Mouse (Mus musculus) hindbrain, postnatal 0 days (tissue): ENCODE results near the gene Cobll1. TPM values are rescaled to one million over a fixed set of nuclear protein-coding genes. Genes with fewer than 3 reads are reported as not detected.

Experiments used
- ATAC-seq: fragments of 200-750 bp; cut with Nextera tagmentation; 2 replicates; pipeline ENCODE4 v1.8.0; 2017; ENCODE audit warnings: mild to moderate bottlenecking, moderate TSS enrichment, moderate library complexity
- DNase-seq: peaks from one replicate; pipeline ENCODE4 v3.0.0-alpha.2; 2015; ENCODE audit warnings: low spot score
- H3K27ac ChIP-seq: fragments of 300-500 bp; sonication (generic); 2 replicates; pipeline ENCODE4 v1.5.1; 2014; ENCODE audit warnings: mild to moderate bottlenecking
- H3K27me3 ChIP-seq: fragments of 300-500 bp; sonication (generic); 2 replicates; pipeline ENCODE4 v1.6.1; 2014; ENCODE audit warnings: low read length, mixed read lengths; ENCODE audit not compliant: insufficient read depth
- H3K36me3 ChIP-seq: fragments of 300-500 bp; sonication (generic); 2 replicates; pipeline ENCODE4 v1.6.1; 2014; ENCODE audit warnings: low read length, mixed read lengths; ENCODE audit not compliant: insufficient read depth
- H3K4me1 ChIP-seq: fragments of 300-500 bp; sonication (generic); 2 replicates; pipeline ENCODE4 v1.6.1; 2014; ENCODE audit warnings: antibody characterized with exemption, low read length, mixed read lengths; ENCODE audit not compliant: insufficient read depth
- H3K4me2 ChIP-seq: fragments of 300-500 bp; sonication (generic); 2 replicates; pipeline ENCODE4 v1.6.1; 2014; ENCODE audit warnings: low read depth, mild to moderate bottlenecking, low read length, moderate library complexity, mixed read lengths
- H3K4me3 ChIP-seq: fragments of 300-500 bp; sonication (generic); 2 replicates; pipeline ENCODE4 v1.5.1; 2014; ENCODE audit warnings: low read length
- H3K9ac ChIP-seq: fragments of 300-500 bp; sonication (generic); replicated peaks from 2 replicates; pipeline ENCODE4 v1.6.1; 2014; ENCODE audit warnings: mild to moderate bottlenecking, low read length, moderate library complexity, mixed read lengths
- H3K9me3 ChIP-seq: fragments of 300-500 bp; sonication (generic); 2 replicates; pipeline ENCODE4 v1.6.1; 2016; ENCODE audit warnings: low read length, mixed read lengths
- CTCF ChIP-seq: IDR thresholded peaks from 2 replicates; pipeline ENCODE4 v1.5.1; 2016; ENCODE audit warnings: antibody characterized with exemption, control low read depth, low read depth
- WGBS: fragments of 180-500 bp; shearing (Covaris S2); extraction: QIAGEN DNeasy Blood & Tissue Kit; methylation state at CpG from one replicate; pipeline ENCODE4 v1.1.7; 2014; 5-methylcytosine and 5-hydroxymethylcytosine counted together
- polyA plus RNA-seq: library from polyadenylated mRNA; unstranded; fragments of >200 nt; fragmentation: Nextera tagmentation; extraction: Ambion mirVana; gene quantifications from 2 replicates; pipeline ENCODE4 v1.2.1, GENCODE M21; 2015
- total RNA-seq: library from RNA; depleted of rRNA; stranded (reverse); fragments of >200 nt; gene quantifications from 2 replicates; pipeline ENCODE4 v1.2.3, GENCODE M21; 2014

The Cobll1 gene
- total and polyA plus RNA-seq, 2 experiments from 2014 or later, result 2.4 to 3.5 TPM

DNA sequence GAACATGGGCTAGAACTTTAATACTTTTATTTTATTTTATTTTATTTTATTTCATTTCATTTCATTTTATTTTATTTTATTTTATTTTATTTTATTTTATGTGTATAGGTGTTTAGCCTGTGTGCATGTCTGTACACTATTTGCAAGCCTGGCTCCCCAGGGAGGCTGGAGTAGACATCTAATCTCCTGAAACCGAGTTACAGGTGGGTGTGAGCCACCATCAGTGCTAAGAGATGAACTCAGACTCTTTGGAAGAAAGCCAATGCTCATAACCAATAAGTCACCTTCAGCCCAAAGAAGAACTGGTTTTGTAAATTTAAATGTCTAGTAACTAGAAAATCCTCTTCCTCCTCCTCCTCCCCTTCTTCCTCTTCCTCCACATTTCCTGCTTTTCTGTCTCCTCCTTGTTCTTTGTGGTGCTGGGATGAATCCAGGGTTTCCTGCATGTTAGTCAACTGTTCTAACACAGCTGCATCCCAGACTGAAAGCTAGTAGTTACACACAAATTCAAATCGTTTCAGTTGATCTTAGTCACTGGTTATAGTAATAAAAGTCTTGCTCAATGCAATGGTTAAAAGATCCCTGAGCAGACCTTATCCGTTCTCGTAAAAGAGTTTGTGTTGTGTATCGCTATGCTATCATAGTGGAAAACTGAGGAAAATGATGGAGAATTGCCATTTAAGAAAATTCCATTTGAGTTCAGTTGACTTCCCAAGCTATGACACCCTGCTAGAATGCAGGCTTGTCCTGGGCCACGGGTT is 17.5 kb upstream of the Cobll1 start:
- Histone ChIP-seq H3K4me3 (no peak overlapping the region), H3K36me3 (no peaks in the 10 kb centered on the region), H3K4me1 (no peaks in the 10 kb centered on the region), H3K27ac (no peak overlapping the region), H3K9ac (no peak overlapping the region), H3K4me2 (no peak overlapping the region), H3K27me3 (no peaks in the 10 kb centered on the region), H3K9me3 (no peaks in the 10 kb centered on the region)
- no peak for TF ChIP-seq CTCF
- 81% methylated on average over 6 of the region's 6 CpGs for WGBS
- no peak for ATAC-seq
- DNase-seq, result no peak

DNA sequence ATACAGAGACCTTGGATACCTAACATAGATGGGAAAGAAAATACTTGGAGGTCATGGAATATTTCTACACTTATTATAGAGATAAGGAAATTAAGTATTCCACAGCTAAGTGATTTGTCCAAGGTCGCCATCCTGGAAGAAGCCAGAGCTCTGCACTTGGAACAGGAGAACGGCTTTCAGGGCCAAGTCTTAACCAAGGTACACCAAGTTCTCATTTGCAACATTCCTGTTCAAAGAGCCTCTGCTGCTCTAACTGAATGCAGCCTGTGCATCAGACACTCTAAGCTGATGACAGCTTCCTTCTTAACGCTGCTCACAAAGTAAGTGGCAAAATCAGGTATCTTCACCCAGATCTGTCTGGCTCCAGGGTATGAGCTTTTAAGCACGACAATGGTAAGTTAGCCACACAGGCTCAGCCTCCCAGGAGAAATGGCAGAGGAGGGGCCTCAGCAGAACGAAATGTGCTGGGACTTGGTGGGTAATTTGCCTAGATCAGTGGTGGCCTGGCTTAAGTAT is 11.4 kb upstream of the Cobll1 start:
- ATAC-seq (no peak), DNase-seq (no peak)
- no peak overlapping the region for H3K27ac ChIP-seq
- no peak overlapping the region for H3K4me3 ChIP-seq
- H3K36me3 ChIP-seq, result no peaks in the 10 kb centered on the region
- no peak overlapping the region for H3K4me2 ChIP-seq
- 66% methylated on average over 5 of the region's 5 CpGs for WGBS
- no peak overlapping the region for H3K9ac ChIP-seq
- no peak for TF ChIP-seq CTCF
- H3K9me3 ChIP-seq, result no peaks in the 10 kb centered on the region
- H3K27me3 ChIP-seq, result no peaks in the 10 kb centered on the region
- no peaks in the 10 kb centered on the region for H3K4me1 ChIP-seq

DNA sequence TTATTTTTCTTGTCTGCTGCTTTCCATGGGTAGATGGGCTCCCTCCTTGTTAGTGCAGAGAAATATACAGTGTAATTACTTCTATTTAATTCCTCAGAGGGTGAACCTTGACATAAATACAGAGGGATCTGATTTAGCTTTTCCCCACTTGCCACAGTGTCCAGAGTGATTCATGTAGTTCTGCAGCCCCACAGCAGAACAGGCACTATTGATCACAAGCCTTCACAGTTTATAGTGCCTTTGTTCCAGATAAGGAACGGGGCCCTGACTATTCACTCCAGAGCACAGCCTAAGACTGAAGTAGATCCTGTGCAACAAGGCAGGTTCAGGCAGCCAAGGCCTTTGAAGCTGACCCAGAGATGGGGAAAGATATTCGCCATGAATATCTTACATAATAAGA is 10.4 kb upstream of the Cobll1 start:
- WGBS, result 60% methylated on average over 2 of the region's 2 CpGs
- no peak for TF ChIP-seq CTCF
- Histone ChIP-seq H3K36me3 (no peaks in the 10 kb centered on the region), H3K27ac (no peak overlapping the region), H3K9me3 (no peaks in the 10 kb centered on the region), H3K9ac (no peak overlapping the region), H3K4me3 (no peak overlapping the region), H3K4me2 (no peak overlapping the region), H3K27me3 (no peaks in the 10 kb centered on the region), H3K4me1 (no peaks in the 10 kb centered on the region)
- DNase-seq, result no peak
- ATAC-seq, result no peak

DNA sequence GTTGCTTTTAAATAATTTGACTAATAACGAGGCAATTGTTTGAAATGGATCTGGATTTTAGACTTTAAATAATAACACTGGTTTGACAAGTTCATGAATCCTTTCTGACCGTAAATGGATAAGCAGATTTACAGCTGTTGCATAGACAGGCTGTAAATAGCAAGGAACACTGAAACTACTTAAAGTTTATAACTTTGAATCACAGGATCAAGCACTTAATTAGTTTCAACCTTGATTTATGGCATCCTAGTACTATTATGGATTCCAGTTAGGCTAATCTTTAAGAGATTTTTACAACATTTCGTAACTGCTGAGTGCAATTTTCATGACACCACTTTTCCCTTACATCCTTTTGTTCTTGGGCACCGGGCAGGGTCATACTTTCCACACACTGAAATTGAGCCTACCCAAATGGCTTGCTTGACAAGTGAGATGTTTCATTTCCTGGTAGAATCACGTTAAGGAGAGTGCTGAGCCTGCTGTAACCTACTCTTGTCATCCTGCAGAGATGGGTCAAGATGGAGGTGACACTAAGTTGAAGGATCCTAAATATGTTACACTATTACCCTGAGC is 1.1 kb upstream of the Cobll1 start:
- no peaks in the 10 kb centered on the region for H3K36me3 ChIP-seq
- H3K4me3 ChIP-seq, result no peak overlapping the region
- H3K9ac ChIP-seq, result no peak overlapping the region
- no peak overlapping the region for H3K27ac ChIP-seq
- H3K27me3 ChIP-seq, result no peaks in the 10 kb centered on the region
- no peaks in the 10 kb centered on the region for H3K9me3 ChIP-seq
- ATAC-seq (no peak), DNase-seq (no peak)
- H3K4me2 ChIP-seq, result no peak overlapping the region
- no peaks in the 10 kb centered on the region for H3K4me1 ChIP-seq
- TF ChIP-seq CTCF, result no peak
- WGBS, result 81% methylated on average over 5 of the region's 5 CpGs

DNA sequence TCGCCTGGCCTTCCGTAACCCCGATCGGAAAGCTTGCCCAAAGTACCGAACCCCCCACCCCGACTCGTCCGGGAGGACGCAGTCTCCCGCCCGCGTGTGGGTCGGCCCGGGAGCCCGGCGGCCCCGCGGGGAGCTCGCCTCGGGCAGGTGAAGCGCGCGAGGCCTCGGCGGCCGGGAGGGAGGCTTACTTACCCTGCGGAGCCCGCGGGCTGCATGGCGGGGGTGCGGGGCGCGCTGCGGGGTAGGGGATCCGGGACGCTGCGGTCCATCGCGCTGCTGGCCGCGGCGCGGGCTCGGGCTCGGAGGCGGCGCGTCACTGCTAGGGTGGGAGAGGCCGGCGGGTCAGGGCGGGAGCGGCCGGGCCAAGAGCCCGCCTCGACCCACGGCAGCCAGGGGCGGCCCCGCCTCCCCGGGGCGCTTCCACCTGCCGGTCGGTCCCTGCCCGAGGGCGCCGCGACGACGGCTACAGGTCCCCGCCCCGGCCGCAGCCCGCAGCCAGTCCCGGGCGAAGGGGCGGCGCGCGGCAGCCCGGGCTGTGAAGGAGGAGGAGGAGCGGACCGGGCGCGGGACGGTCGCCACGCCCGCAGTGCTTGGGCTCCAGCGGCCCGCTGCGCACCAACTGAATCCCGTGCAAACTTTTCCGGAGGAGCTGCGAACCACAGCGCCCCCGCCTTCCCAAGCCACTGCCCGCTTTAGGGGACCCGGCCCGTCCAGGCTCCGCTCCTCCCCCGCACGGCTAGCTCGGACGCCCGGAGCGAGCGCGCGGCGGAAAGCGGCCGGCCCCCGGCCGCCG is 836 bp downstream of the Cobll1 start:
- no peaks in the 10 kb centered on the region for H3K36me3 ChIP-seq
- H3K4me2 ChIP-seq, result peak overlapping the region; percentile 95
- peak; percentile 88 for ATAC-seq
- peak; percentile 69 for DNase-seq
- peak overlapping the region; percentile 67 for H3K9ac ChIP-seq
- H3K27ac ChIP-seq, result peak overlapping the region; percentile 77
- H3K9me3 ChIP-seq, result no peaks in the 10 kb centered on the region
- H3K27me3 ChIP-seq, result no peaks in the 10 kb centered on the region
- H3K4me3 ChIP-seq, result peak overlapping the region; percentile 74
- WGBS, result under 1% methylated on average over 97 of the region's 114 CpGs
- no peaks in the 10 kb centered on the region for H3K4me1 ChIP-seq
- TF ChIP-seq CTCF, result no peak; the same call in 1 of the 2 replicates

DNA sequence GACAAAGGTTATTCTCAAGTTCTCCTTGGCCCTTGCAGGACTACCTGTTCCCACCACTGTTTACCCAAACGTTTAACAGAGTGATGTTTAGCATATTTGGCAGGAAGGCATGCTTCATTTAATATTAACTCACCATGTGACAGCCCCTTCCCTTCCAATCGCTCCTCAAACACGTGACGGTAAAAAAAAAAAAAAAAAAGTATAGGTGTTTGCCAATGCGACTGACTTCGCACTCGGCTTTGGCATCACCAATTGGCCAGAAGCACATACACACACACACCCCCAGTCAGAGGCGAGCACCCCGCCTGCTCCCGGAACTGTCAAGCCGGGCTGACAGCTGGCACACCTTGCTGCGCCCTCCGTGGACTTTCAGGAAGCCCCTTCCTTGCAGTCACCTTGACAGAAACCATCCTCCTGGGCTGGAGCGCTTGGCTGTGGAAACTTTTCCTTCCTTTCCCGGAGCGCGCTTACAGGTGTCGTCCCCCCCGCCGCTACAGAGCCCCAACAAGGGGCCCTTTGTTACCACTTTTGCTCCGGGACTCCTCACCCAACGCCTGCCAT is 1.5 kb downstream of the Cobll1 start:
- H3K36me3 ChIP-seq, result no peaks in the 10 kb centered on the region
- TF ChIP-seq CTCF, result no peak
- peak overlapping the region; percentile 77; the same call in 1 of the 2 replicates for H3K27ac ChIP-seq
- peak; percentile 13 for DNase-seq
- peak; percentile 42 for ATAC-seq
- H3K4me1 ChIP-seq, result no peaks in the 10 kb centered on the region
- no peaks in the 10 kb centered on the region for H3K9me3 ChIP-seq
- H3K9ac ChIP-seq, result peak overlapping the region; percentile 67
- under 1% methylated on average over 21 of the region's 22 CpGs for WGBS
- H3K4me3 ChIP-seq, result peak overlapping the region; percentile 74
- H3K27me3 ChIP-seq, result no peaks in the 10 kb centered on the region
- peak overlapping the region; percentile 95 for H3K4me2 ChIP-seq
